In genomic region chr11:65706176-65706575, GRCm38 (mm10) we compare ENCODE assay signal across 10 mouse cellular contexts.
"Had no signal": no experiment of that assay in that cellular context is flagged by ENCODE, and none has a peak within 500 bp of the region (broad histone marks: within the 10 kb centered on the region; RNA-seq: fewer than 3 reads in every experiment).

No protein-coding gene starts in this region.

- DNase-seq: kidney, adult 9 months; kidney, postnatal 4 days; lung, embryonic 14.5 days; lung, postnatal 10 days; lung, postnatal 4 days; midbrain, embryonic 14.5 days; retina, postnatal 1 day; right cerebral cortex, postnatal 4 days; thymus, adult 2 months; thymus, postnatal 25 days had no signal
